Mouse (Mus musculus) frontal cortex, postnatal 14 days (tissue): ENCODE measurements around the gene Tmppe.
A peak's percentile ranks its signal among the peaks of the same experiment; 100 is the strongest.
"Not testable (repeated sequence)": the region's sequence is repeated elsewhere in the genome, so short reads cannot be mapped to it uniquely, and the experiment has no call there.

Experiments
- DNase-seq, 2 experiments: peaks; one replicate each; pipeline ENCODE4 v3.0.0; 2022; ENCODE audit warnings: low spot score in 2 of 2

The Tmppe gene

GRCm38 (mm10) chr9:114400949-114401684 is at the start of gene Tmppe, which contains the start of gene Glb1:
Gene Tmppe, plus strand, starts transcription at chr9:114401105.
Gene Glb1, plus strand, starts transcription at chr9:114401076.
- DNase-seq = peak; percentile 61 to 68

- peak; percentile 62 to 75 for DNase-seq
Observed at GRCm38 (mm10) chr9:114367783-114368470, 33.0 kb upstream of the Tmppe start.

GRCm38 (mm10) chr9:114368471-114368858 is 32.4 kb upstream of the Tmppe start:
- DNase-seq = no peak

GRCm38 (mm10) chr9:114369389-114369788 is 31.5 kb upstream of the Tmppe start:
- not testable (repeated sequence) for DNase-seq

GRCm38 (mm10) chr9:114371717-114372116 is 29.2 kb upstream of the Tmppe start:
- DNase-seq = not testable (repeated sequence)

GRCm38 (mm10) chr9:114375276-114375962 is 25.5 kb upstream of the Tmppe start:
- no peak for DNase-seq

- no peak for DNase-seq
Observed at GRCm38 (mm10) chr9:114377168-114377567, 23.7 kb upstream of the Tmppe start.

- DNase-seq = no peak
Observed at GRCm38 (mm10) chr9:114379871-114380270, 21.0 kb upstream of the Tmppe start.

- DNase-seq = no peak
Observed at GRCm38 (mm10) chr9:114380881-114381733, 19.8 kb upstream of the Tmppe start.

GRCm38 (mm10) chr9:114382936-114383710 is 17.8 kb upstream of the Tmppe start:
- DNase-seq = no peak

- no peak for DNase-seq
Observed at GRCm38 (mm10) chr9:114384691-114385090, 16.2 kb upstream of the Tmppe start.

GRCm38 (mm10) chr9:114385160-114385559 is 15.7 kb upstream of the Tmppe start:
- DNase-seq = no peak

GRCm38 (mm10) chr9:114387086-114387485 is 13.8 kb upstream of the Tmppe start:
- no peak for DNase-seq

- DNase-seq = no peak
Observed at GRCm38 (mm10) chr9:114388288-114388687, 12.6 kb upstream of the Tmppe start.

- no peak for DNase-seq
Observed at GRCm38 (mm10) chr9:114388701-114389370, 12.1 kb upstream of the Tmppe start.

- DNase-seq = no peak
Observed at GRCm38 (mm10) chr9:114389371-114389904, 11.5 kb upstream of the Tmppe start.

- peak in 1 of 2 experiments; percentile 30 for DNase-seq
Observed at GRCm38 (mm10) chr9:114389905-114390748, 10.8 kb upstream of the Tmppe start, which contains the start of gene Crtap. Gene Crtap, minus strand, starts transcription at chr9:114390675.

GRCm38 (mm10) chr9:114390749-114391075 is 10.2 kb upstream of the Tmppe start:
- DNase-seq = no peak

- DNase-seq = not testable (repeated sequence)
Observed at GRCm38 (mm10) chr9:114394136-114394535, 6.8 kb upstream of the Tmppe start.
